Mouse (Mus musculus) kidney, adult 2 months (tissue): Measurements from ENCODE around the gene Astl. TPM values are rescaled to one million over a fixed set of nuclear protein-coding genes. Genes with fewer than 3 reads are reported as not detected.

Source experiments
- DNase-seq: peaks from one replicate; pipeline ENCODE4 v3.0.0; 2021
- H3K27ac ChIP-seq: fragments of 200-500 bp; 2 replicates; pipeline ENCODE4 v1.5.1; 2012; ENCODE audit warnings: low read depth, low read length, control low read depth, inconsistent platforms; ENCODE audit not compliant: insufficient read depth
- H3K27me3 ChIP-seq: fragments of 200-500 bp; replicated peaks from 2 replicates; pipeline ENCODE4 v1.6.1; 2012; ENCODE audit warnings: mild to moderate bottlenecking, moderate library complexity, low read length, inconsistent platforms; ENCODE audit not compliant: control insufficient read depth, insufficient read depth
- H3K36me3 ChIP-seq: fragments of 200-500 bp; 2 replicates; pipeline ENCODE4 v1.6.1; 2012; ENCODE audit warnings: mild to moderate bottlenecking, moderate library complexity, low read length, inconsistent platforms; ENCODE audit not compliant: control insufficient read depth, insufficient read depth
- H3K4me1 ChIP-seq: fragments of 200-500 bp; 2 replicates; pipeline ENCODE4 v1.6.1; 2011; ENCODE audit warnings: low read length; ENCODE audit not compliant: control insufficient read depth, insufficient read depth
- H3K4me3 ChIP-seq: fragments of 200-500 bp; 2 replicates; pipeline ENCODE4 v1.5.1; 2011; ENCODE audit warnings: mild to moderate bottlenecking, low read depth, low read length, control low read depth; ENCODE audit not compliant: insufficient read depth
- CTCF ChIP-seq: fragments of 200-500 bp; conservative IDR thresholded peaks from 2 replicates; pipeline ENCODE4 v1.5.1; 2011; ENCODE audit warnings: low read depth, mild to moderate bottlenecking, control low read depth, low read length, moderate library complexity, mixed read lengths; ENCODE audit not compliant: insufficient read depth, insufficient read length
- POLR2A ChIP-seq: fragments of 200-500 bp; IDR thresholded peaks from one replicate; pipeline ENCODE4 v1.6.1; 2011; ENCODE audit warnings: low read depth, low read length, control low read depth
- WGBS: fragments of 180-500 bp; shearing (Covaris S2); methylation state at CpG from one replicate; pipeline ENCODE4 v1.1.7; 2018; 5-methylcytosine and 5-hydroxymethylcytosine counted together
- polyA plus RNA-seq: library from polyadenylated mRNA; depleted of rRNA; stranded (reverse); fragments of >200 nt; gene quantifications from 2 replicates; pipeline ENCODE4 v1.2.3, GENCODE M21; 2012

Gene Astl
- polyA plus RNA-seq, 1 experiment = not detected

GRCm38 (mm10) chr2:127376423-127377051 lies 38.1 kb downstream of the Astl start:
- TF ChIP-seq POLR2A = no peak
- TF ChIP-seq CTCF = no peak
- Histone ChIP-seq H3K36me3 (no peaks in the 10 kb centered on the region), H3K4me1 (peaks cover 34% of the 10 kb centered on the region; the same call in 1 of the 2 replicates), H3K27me3 (no peaks in the 10 kb centered on the region), H3K27ac (no peak overlapping the region; the same call in 1 of the 2 replicates), H3K4me3 (no peak overlapping the region)
- WGBS = 72% methylated on average over 6 of the region's 6 CpGs
- peak; percentile 74 for DNase-seq

- WGBS = 56% methylated on average over 7 of the region's 7 CpGs
- TF ChIP-seq CTCF (no peak), POLR2A (no peak)
- DNase-seq = no peak
- Histone ChIP-seq H3K4me3 (no peak overlapping the region), H3K4me1 (peaks cover 24% of the 10 kb centered on the region; the same call in 1 of the 2 replicates), H3K27me3 (no peaks in the 10 kb centered on the region), H3K27ac (peak overlapping the region; percentile 12), H3K36me3 (no peaks in the 10 kb centered on the region)
These were observed 39.6 kb downstream of the Astl start for GRCm38 (mm10) chr2:127377942-127378610.

DNA sequence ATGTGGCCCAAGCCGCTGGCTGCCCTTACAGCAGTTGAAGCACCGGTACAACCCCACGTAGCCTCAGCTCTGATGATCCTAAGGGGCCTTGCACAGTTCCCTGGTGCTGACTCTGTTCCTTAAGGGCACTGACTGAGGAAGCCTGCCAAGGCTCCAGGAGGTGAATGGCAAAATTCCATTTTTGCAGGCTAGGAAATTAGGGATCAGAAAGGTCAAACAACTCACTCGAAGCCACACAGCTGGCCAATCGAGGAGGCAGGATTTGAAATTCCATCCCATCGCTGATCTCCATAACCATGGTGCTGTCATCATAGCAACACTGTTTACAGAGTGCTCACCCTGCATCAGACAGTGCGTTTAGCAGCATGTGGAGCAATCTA lies 40.2 kb downstream of the Astl start:
- DNase-seq = peak; percentile 94
- no peak for TF ChIP-seq CTCF
- TF ChIP-seq POLR2A = no peak
- Histone ChIP-seq H3K27me3 (no peaks in the 10 kb centered on the region), H3K36me3 (no peaks in the 10 kb centered on the region), H3K4me1 (peaks cover 24% of the 10 kb centered on the region; the same call in 1 of the 2 replicates), H3K27ac (peak overlapping the region; percentile 52), H3K4me3 (no peak overlapping the region)
- WGBS = 31% methylated on average over 7 of the region's 7 CpGs

- H3K36me3 ChIP-seq = no peaks in the 10 kb centered on the region
- peak; percentile 58 for DNase-seq
- no peaks in the 10 kb centered on the region for H3K27me3 ChIP-seq
- no peak overlapping the region for H3K4me3 ChIP-seq
- H3K4me1 ChIP-seq = peaks cover 24% of the 10 kb centered on the region; the same call in 1 of the 2 replicates
- WGBS = 59% methylated on average over 3 of the region's 3 CpGs
- H3K27ac ChIP-seq = peak overlapping the region; percentile 52
- TF ChIP-seq CTCF (no peak), POLR2A (no peak)
These were observed 40.8 kb downstream of the Astl start for GRCm38 (mm10) chr2:127379250-127379649.

GRCm38 (mm10) chr2:127383881-127384280 lies 45.4 kb downstream of the Astl start:
- Histone ChIP-seq H3K4me3 (no peak overlapping the region), H3K27ac (no peak overlapping the region), H3K36me3 (no peaks in the 10 kb centered on the region), H3K4me1 (peaks cover 7% of the 10 kb centered on the region; the same call in 1 of the 2 replicates), H3K27me3 (no peaks in the 10 kb centered on the region)
- no peak for DNase-seq
- TF ChIP-seq CTCF = no peak
- WGBS = 69% methylated on average over 7 of the region's 7 CpGs

GRCm38 (mm10) chr2:127387521-127387920 lies 49.1 kb downstream of the Astl start:
- Histone ChIP-seq H3K36me3 (no peaks in the 10 kb centered on the region), H3K4me1 (no peaks in the 10 kb centered on the region), H3K27me3 (no peaks in the 10 kb centered on the region), H3K4me3 (no peak overlapping the region), H3K27ac (no peak overlapping the region)
- 79% methylated on average over 2 of the region's 2 CpGs for WGBS
- DNase-seq = no peak
- TF ChIP-seq CTCF (no peak), POLR2A (no peak)

DNA sequence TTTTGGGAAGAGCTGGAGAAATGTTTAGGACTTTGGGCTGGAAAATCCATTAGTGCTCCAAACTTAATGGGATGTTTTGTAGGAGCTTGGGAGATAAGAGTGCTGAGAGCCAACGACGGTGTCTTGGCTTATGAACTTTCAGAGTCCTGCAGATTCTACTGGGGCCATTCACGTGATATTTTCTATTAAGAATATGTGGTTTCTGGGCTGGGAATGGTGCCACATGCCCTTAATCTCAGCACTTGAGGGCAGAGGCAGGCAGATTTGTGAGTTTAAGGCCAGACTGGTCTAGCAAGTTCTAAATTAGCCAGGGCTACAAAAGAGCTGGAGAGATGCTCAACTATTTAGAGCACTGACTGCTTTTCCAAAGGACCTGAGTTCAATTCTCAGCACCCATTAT lies 51.9 kb downstream of the Astl start:
- 61% methylated on average over 3 of the region's 3 CpGs for WGBS
- DNase-seq = peak; percentile 66
- Histone ChIP-seq H3K4me3 (no peak overlapping the region), H3K36me3 (no peaks in the 10 kb centered on the region), H3K27ac (no peak overlapping the region), H3K27me3 (no peaks in the 10 kb centered on the region), H3K4me1 (no peaks in the 10 kb centered on the region)
- no peak for TF ChIP-seq CTCF
- no peak for TF ChIP-seq POLR2A
